Mouse (Mus musculus) myocyte (in vitro differentiated cells): ENCODE measurements around the gene Sun2.

Experiments used
- CEBPB ChIP-seq: IDR thresholded peaks from 2 replicates; pipeline ENCODE4 v1.6.1; 2011; ENCODE audit warnings: mild to moderate bottlenecking, moderate library complexity; ENCODE audit not compliant: poor library complexity, insufficient read depth, severe bottlenecking
- E2F4 ChIP-seq: IDR thresholded peaks from one replicate; pipeline ENCODE4 v1.6.1; 2011; ENCODE audit warnings: mild to moderate bottlenecking, control low read depth, moderate library complexity; ENCODE audit not compliant: insufficient read depth
- MAX ChIP-seq: IDR thresholded peaks from one replicate; pipeline ENCODE4 v1.6.1; 2011; ENCODE audit warnings: low read depth, mild to moderate bottlenecking, control low read depth
- MYOG ChIP-seq, 3 experiments: IDR thresholded peaks; one replicate each; pipeline ENCODE4 v1.6.1; 2011; ENCODE audit warnings: control low read depth in 2 of 3, low read depth in 2 of 3, mild to moderate bottlenecking in 2 of 3; ENCODE audit not compliant: insufficient read length in 2 of 3, control insufficient read depth in 1 of 3, insufficient read depth in 1 of 3
- POLR2A ChIP-seq: IDR thresholded peaks from one replicate; pipeline ENCODE4 v1.6.1; 2011; ENCODE audit warnings: low read depth, mild to moderate bottlenecking, control low read depth, moderate library complexity; ENCODE audit not compliant: insufficient read length
- POLR2AphosphoS2 ChIP-seq: IDR thresholded peaks from one replicate; pipeline ENCODE4 v1.6.1; 2011; ENCODE audit warnings: low read depth, control low read depth; ENCODE audit not compliant: insufficient read length
- TCF3 ChIP-seq: IDR thresholded peaks from one replicate; pipeline ENCODE4 v1.6.1; 2011; ENCODE audit warnings: low read depth, control low read depth; ENCODE audit not compliant: insufficient read length
- USF1 ChIP-seq: IDR thresholded peaks from one replicate; pipeline ENCODE4 v1.6.1; 2011; ENCODE audit warnings: low read depth, mild to moderate bottlenecking, control low read depth, moderate library complexity

DNA sequence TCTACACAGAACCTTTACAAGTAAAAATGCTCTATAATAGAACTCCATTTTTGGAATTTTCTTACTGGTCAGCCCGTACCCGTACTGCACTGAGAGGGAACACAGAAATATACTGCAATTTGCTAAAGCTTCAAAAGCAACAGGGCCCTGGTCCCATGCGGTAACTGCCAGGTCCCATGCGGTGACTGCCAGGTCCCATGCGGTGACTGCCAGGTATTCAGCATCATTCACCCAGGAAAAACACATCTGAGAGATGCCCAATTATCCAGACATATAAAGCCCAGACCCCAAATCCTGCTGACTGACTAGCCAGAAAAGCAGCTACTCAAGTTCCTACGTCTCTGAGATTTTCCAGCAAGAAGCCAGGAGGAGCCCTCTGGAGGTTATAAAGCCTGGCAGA, 57.7 kb downstream of the Sun2 start:
- TF ChIP-seq POLR2AphosphoS2 (no peak), E2F4 (no peak), POLR2A (no peak), CEBPB (no peak), USF1 (no peak), TCF3 (no peak), MYOG (IDR thresholded peaks at IDR 0.05; ENCODE audit: control insufficient read depth in 1 of 3, insufficient read depth in 1 of 3, insufficient read length in 2 of 3, low read depth in 2 of 3) (no peak), MAX (no peak)
